Mouse (Mus musculus) midbrain, embryonic 15.5 days (tissue): ENCODE data around the gene Irgc1. TPM values are rescaled to one million over a fixed set of nuclear protein-coding genes. Genes with fewer than 3 reads are reported as not detected.
"Not testable (repeated sequence)": the region's sequence is repeated elsewhere in the genome, so short reads cannot be mapped to it uniquely, and the experiment has no call there.

Source experiments
- ATAC-seq: fragments of 200-750 bp; cut with Nextera tagmentation; replicated peaks from 2 replicates; pipeline ENCODE4 v1.8.0; 2017; ENCODE audit warnings: moderate TSS enrichment
- H3K27ac ChIP-seq: fragments of 300-500 bp; sonication (generic); 2 replicates; pipeline ENCODE4 v1.5.1; 2015; ENCODE audit warnings: mild to moderate bottlenecking, inconsistent platforms
- H3K27me3 ChIP-seq: fragments of 300-500 bp; sonication (generic); replicated peaks from 2 replicates; pipeline ENCODE4 v1.6.1; 2015; ENCODE audit warnings: inconsistent platforms
- H3K36me3 ChIP-seq: fragments of 300-500 bp; sonication (generic); replicated peaks from 2 replicates; pipeline ENCODE4 v1.6.1; 2015; ENCODE audit warnings: inconsistent platforms
- H3K4me1 ChIP-seq: fragments of 300-500 bp; sonication (generic); 2 replicates; pipeline ENCODE4 v1.6.1; 2015; ENCODE audit warnings: inconsistent platforms
- H3K4me2 ChIP-seq: fragments of 300-500 bp; sonication (generic); 2 replicates; pipeline ENCODE4 v1.6.1; 2015; ENCODE audit warnings: inconsistent platforms, mild to moderate bottlenecking, moderate library complexity
- H3K4me3 ChIP-seq: fragments of 300-500 bp; sonication (generic); 2 replicates; pipeline ENCODE4 v1.5.1; 2015; ENCODE audit warnings: mild to moderate bottlenecking, inconsistent platforms
- H3K9ac ChIP-seq: fragments of 300-500 bp; sonication (generic); 2 replicates; pipeline ENCODE4 v1.6.1; 2015; ENCODE audit warnings: mild to moderate bottlenecking, inconsistent platforms
- H3K9me3 ChIP-seq: fragments of 300-500 bp; sonication (generic); 2 replicates; pipeline ENCODE4 v1.6.1; 2016; ENCODE audit warnings: inconsistent platforms
- WGBS: fragments of 180-500 bp; shearing (Covaris S2); methylation state at CpG from one replicate; pipeline ENCODE4 v1.1.7; 2015; ENCODE audit warnings: mixed read lengths; 5-methylcytosine and 5-hydroxymethylcytosine counted together
- polyA plus RNA-seq: library from polyadenylated mRNA; unstranded; fragments of >200 nt; fragmentation: Nextera tagmentation; extraction: Ambion mirVana; gene quantifications from 2 replicates; pipeline ENCODE4 v1.2.1, GENCODE M21; 2015

Gene Irgc1
- not detected in 2 replicates for polyA plus RNA-seq

DNA sequence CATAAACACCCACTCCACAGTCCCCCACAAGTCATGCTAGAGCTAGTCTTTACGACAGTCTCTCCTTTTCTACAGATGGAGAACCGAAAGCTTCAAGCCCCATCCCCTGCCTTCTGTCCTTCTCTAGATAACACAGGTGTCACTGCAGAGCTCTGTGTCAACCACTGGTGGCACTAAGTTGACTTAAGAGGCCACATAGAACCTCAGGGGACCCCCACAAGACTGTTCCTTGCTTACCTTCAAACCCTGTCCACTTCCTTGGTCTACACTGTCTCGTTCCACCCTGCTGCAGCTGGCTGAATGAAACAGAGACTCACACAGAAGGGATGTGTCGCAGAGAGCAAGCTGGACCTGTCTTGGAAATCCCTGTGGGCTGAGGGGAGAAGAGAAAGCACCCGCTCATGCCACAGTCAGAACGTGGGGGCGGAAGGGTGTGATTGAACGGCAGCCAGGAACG, at the start of gene Irgc1:
Irgc1 (minus strand) TSS at position 443 of the 457 bp plus-strand sequence.
- ATAC-seq = no peak
- H3K27me3 ChIP-seq = no peaks in the 10 kb centered on the region
- H3K27ac ChIP-seq = no peak within 1 kb of the TSS
- no peaks in the 10 kb centered on the region for H3K4me1 ChIP-seq
- H3K36me3 ChIP-seq = no peaks in the 10 kb centered on the region
- no peaks in the 10 kb centered on the region for H3K9me3 ChIP-seq
- no peak within 1 kb of the TSS for H3K4me3 ChIP-seq
- no peak within 1 kb of the TSS for H3K4me2 ChIP-seq
- 82% methylated on average over 9 of the region's 9 CpGs for WGBS
- no peak within 1 kb of the TSS for H3K9ac ChIP-seq

DNA sequence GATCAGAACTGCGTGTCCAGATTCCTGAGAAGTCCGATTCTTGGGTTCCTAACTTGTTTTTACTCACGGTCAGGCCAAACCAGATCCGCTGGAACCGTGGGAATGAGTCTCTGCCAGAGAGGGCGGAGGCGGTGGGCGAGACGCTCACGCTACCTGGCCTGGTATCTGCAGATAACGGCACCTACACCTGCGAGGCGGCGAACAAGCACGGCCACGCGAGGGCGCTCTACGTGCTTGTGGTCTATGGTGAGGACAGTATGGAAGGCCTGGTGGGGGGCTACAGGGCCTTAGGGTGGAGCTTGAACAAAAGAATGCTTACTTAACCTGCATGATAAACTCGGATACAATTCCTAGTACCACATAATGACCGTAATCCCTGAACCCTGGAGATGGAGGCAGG, 49.4 kb upstream of the Irgc1 start:
- 58% methylated on average over 21 of the region's 21 CpGs for WGBS
- no peak overlapping the region for H3K27ac ChIP-seq
- peaks cover 22% of the 10 kb centered on the region for H3K36me3 ChIP-seq

GRCm38 (mm10) chr7:24500929-24501328, 48.8 kb upstream of the Irgc1 start:
- Histone ChIP-seq H3K9me3 (no peaks in the 10 kb centered on the region), H3K36me3 (peaks cover 22% of the 10 kb centered on the region), H3K4me3 (no peak overlapping the region), H3K9ac (no peak overlapping the region), H3K4me2 (no peak overlapping the region), H3K4me1 (peaks cover 28% of the 10 kb centered on the region), H3K27ac (no peak overlapping the region), H3K27me3 (no peaks in the 10 kb centered on the region)
- 32% methylated on average over 7 of the region's 7 CpGs for WGBS
- ATAC-seq = no peak

More for the DNA sequence above, 49.4 kb upstream of the Irgc1 start:
- Histone ChIP-seq H3K27me3 (no peaks in the 10 kb centered on the region), H3K4me1 (peaks cover 32% of the 10 kb centered on the region), H3K9me3 (no peaks in the 10 kb centered on the region), H3K4me2 (no peak overlapping the region), H3K4me3 (no peak overlapping the region), H3K9ac (no peak overlapping the region)
- ATAC-seq = no peak

GRCm38 (mm10) chr7:24499856-24500577, 47.9 kb upstream of the Irgc1 start:
- Histone ChIP-seq H3K27ac (no peak overlapping the region), H3K4me1 (peaks cover 19% of the 10 kb centered on the region), H3K4me3 (no peak overlapping the region), H3K9ac (no peak overlapping the region), H3K36me3 (peaks cover 22% of the 10 kb centered on the region), H3K27me3 (no peaks in the 10 kb centered on the region), H3K4me2 (no peak overlapping the region), H3K9me3 (no peaks in the 10 kb centered on the region)
- ATAC-seq = no peak
- WGBS = 20% methylated on average over 43 of the region's 43 CpGs

DNA sequence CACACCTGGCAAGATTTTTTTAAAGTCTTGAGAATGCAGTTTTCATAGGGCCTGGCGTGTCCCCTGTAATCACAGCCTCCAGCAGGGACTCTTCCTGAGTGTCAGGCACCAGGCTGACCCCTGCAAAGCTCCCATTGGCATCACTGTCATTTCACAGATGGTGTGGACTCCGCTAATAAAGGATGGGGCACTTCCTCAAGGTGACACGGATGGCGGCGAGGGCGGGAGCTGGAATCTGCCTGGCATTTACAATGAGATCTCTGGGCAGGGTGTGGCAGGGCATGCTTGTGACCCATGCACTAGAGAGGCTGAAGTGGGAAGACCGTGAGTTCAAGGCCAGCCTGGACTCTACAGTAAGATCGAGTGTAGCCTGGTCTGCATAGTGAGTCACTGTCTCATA, 36.2 kb upstream of the Irgc1 start:
- Histone ChIP-seq H3K27me3 (no peaks in the 10 kb centered on the region), H3K4me1 (peaks cover 48% of the 10 kb centered on the region), H3K9ac (no peak overlapping the region), H3K36me3 (0 out of 2 replicates have a peak, but pooled peaks cover 5% of the 10 kb centered on the region), H3K4me3 (no peak overlapping the region), H3K9me3 (no peaks in the 10 kb centered on the region), H3K27ac (peak overlapping the region; percentile 68; the same call in 1 of the 2 replicates), H3K4me2 (no peak overlapping the region)
- 85% methylated on average over 8 of the region's 8 CpGs for WGBS
- no peak for ATAC-seq

DNA sequence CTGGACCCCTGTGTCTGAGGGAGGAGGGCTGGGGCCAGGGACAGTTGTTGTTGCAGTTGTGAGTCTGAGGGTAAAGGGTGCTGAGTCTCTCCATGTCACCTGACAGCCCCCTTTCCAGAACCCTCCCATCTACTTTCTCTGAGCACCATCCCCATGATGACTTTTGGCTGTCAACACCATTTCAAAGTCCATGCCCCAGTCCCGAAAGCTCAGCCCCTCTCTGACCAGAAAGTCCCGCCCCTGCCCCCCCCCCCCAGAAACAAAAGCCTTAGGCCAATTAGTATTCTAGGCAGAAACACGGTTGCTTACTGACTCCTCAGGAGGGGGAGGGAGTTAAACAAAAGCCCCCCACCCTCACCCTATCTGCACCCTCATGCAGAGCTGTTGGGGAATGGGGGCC, 35.3 kb upstream of the Irgc1 start:
- Histone ChIP-seq H3K9ac (peak overlapping the region; percentile 41; the same call in 1 of the 2 replicates), H3K4me2 (peak overlapping the region; percentile 51), H3K4me3 (no peak overlapping the region)

GRCm38 (mm10) chr7:24486654-24487130, 34.6 kb upstream of the Irgc1 start:
- H3K36me3 ChIP-seq = 0 out of 2 replicates have a peak, but pooled peaks cover 5% of the 10 kb centered on the region
- H3K4me1 ChIP-seq = peaks cover 54% of the 10 kb centered on the region
- H3K9ac ChIP-seq = peak overlapping the region; percentile 41; the same call in 1 of the 2 replicates
- H3K27ac ChIP-seq = peak overlapping the region; percentile 68
- ATAC-seq = peak; percentile 35; the same call in 1 of the 2 replicates
- H3K4me3 ChIP-seq = peak overlapping the region; percentile 32
- peak overlapping the region; percentile 51 for H3K4me2 ChIP-seq
- WGBS = 40% methylated on average over 9 of the region's 9 CpGs
- no peaks in the 10 kb centered on the region for H3K9me3 ChIP-seq
- no peaks in the 10 kb centered on the region for H3K27me3 ChIP-seq

More for the DNA sequence above, 35.3 kb upstream of the Irgc1 start:
- no peaks in the 10 kb centered on the region for H3K27me3 ChIP-seq
- peak overlapping the region; percentile 68 for H3K27ac ChIP-seq
- 0 out of 2 replicates have a peak, but pooled peaks cover 5% of the 10 kb centered on the region for H3K36me3 ChIP-seq
- H3K4me1 ChIP-seq = peaks cover 54% of the 10 kb centered on the region
- no peak for ATAC-seq
- no peaks in the 10 kb centered on the region for H3K9me3 ChIP-seq
- WGBS = 25% methylated on average over 3 of the region's 3 CpGs

DNA sequence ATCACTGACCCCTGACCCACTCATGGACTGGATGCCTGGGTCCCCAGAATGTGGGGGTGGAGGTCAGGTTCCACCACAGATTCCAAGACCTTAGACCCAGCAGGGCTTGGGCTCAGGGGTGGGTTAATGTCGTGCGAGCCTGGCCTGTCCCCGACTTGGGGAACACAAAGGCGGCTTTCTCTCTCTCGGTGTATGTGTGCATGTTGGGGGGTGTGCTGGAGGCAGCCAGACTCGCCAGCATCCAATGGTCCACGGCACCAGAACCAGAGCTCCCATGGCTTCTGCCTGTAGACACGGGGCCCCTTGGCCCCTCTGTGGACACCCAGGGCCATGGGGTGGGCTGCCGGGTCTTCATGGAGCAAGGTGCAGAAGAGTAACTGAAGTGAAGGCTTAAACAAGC, 33.4 kb upstream of the Irgc1 start:
- Histone ChIP-seq H3K27ac (peak overlapping the region; percentile 68), H3K9me3 (no peaks in the 10 kb centered on the region), H3K4me1 (peaks cover 62% of the 10 kb centered on the region), H3K36me3 (0 out of 2 replicates have a peak, but pooled peaks cover 5% of the 10 kb centered on the region), H3K4me3 (peak overlapping the region; percentile 32), H3K4me2 (peak overlapping the region; percentile 51), H3K9ac (no peak overlapping the region), H3K27me3 (no peaks in the 10 kb centered on the region)
- WGBS = 79% methylated on average over 9 of the region's 9 CpGs
- ATAC-seq = no peak

DNA sequence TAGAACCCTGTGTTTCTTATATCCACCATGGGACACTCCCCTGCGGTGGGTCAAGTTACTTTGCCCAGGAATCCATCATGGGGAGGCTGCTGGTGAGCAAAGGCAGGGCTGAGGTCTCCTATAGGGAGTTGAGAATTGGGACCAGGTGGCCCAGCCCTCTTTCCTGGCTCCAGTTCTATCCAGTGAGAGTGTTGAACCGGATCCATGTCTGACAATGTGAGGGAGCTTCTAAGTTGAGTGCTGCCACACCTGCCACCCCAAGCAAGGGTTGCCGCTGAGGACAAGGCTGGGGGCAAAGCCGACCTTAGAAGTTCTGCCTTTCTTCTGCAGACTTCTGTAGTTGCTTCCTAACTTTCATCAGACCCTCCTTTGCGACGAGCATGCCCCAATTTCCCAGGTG, 31.2 kb upstream of the Irgc1 start:
- H3K27ac ChIP-seq, H3K9me3 ChIP-seq, H3K36me3 ChIP-seq, ATAC-seq, H3K27me3 ChIP-seq: not testable (repeated sequence)
- Histone ChIP-seq H3K4me3 (peak overlapping the region; percentile 78), H3K4me1 (peaks cover 71% of the 10 kb centered on the region), H3K9ac (peak overlapping the region; percentile 89), H3K4me2 (peak overlapping the region; percentile 72)
- WGBS = 61% methylated on average over 6 of the region's 6 CpGs

DNA sequence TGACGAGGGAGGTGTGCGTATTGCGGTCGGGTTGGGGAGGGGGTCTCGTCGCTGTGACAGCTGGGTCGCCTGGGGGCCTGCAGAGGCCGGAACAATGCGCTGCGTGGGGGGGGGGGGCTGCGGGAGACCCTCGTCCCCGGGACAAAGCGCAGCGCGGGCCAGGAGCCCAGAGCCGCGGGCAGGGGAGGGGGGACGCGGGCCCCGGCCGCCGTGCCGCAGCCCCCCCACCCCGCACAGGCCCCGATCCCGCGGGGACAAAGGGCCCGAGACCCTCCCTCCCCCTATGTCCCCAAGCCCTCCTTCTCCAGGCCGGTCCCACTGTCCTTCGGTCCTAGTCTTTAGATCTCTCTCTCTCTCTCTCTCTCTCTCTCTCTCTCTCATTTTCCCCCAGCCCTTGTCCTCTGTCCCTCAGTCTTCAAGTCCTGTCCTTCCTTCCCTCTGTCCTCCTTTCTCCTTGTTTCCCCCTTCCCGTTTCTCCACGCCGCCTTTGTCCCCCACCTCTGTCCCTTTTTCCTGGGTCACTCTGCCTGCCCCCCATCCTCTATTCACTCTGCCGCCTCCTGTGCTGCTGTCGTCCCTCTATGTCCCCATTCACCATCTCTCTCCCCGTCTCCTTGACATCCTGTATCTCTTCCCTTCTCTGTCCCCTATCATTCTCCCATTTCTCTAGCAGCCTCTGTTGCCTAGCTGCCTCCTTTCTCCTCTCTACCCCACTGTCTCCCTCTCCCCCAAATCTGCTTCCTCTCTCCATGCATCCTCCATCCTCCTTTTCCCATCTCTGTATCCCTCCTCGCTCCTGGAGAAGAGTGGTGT, 30.3 kb upstream of the Irgc1 start:
- Histone ChIP-seq H3K9ac (peak overlapping the region; percentile 89), H3K4me3 (peak overlapping the region; percentile 78), H3K27ac (peak overlapping the region; percentile 86), H3K9me3 (no peaks in the 10 kb centered on the region), H3K4me2 (peak overlapping the region; percentile 72), H3K36me3 (no peaks in the 10 kb centered on the region), H3K27me3 (no peaks in the 10 kb centered on the region), H3K4me1 (peaks cover 66% of the 10 kb centered on the region)
- WGBS = 1% methylated on average over 23 of the region's 38 CpGs
- ATAC-seq = peak; percentile 10

DNA sequence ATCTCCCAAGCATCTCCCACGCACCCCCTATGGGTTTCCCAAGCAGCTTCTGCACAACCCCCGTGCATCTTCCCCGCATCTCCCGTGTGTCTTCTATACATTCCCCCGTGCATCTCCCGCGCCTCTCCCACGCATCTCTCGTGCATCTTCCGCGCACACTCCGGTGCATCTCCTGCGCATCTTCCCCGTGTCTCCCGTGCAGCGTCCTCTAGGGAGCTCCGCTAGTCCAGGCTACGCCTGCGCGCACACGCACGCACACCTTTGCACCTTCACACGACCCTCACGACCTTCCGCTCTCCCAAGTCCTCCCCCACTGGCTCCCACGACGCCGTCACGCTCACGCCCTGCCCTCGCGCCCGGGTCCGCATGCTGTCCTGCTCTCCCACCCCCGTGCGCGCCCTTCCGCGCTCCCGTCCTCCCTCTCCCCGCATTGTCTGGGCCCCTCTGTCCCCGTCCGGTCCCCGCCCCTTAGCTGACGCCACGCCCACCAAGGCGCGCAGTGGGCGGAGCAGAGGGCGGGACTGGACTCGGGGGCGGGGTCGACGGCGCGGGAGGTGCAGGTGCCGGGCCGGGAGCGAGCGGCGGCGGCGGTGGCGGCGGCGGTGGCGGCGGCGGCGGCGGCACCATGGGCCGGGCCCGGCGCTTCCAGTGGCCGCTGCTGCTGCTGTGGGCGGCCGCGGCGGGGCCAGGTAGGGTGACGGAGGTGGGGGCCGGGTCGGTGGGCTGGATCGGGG, 29.5 kb upstream of the Irgc1 start, which contains the start of gene Cadm4:
Cadm4 (plus strand) TSS at position 550 of the 734 bp plus-strand sequence.
- peaks cover 58% of the 10 kb centered on the region for H3K4me1 ChIP-seq
- no peaks in the 10 kb centered on the region for H3K27me3 ChIP-seq
- no peaks in the 10 kb centered on the region for H3K9me3 ChIP-seq
- peak; percentile 87 for ATAC-seq
- H3K27ac ChIP-seq = peak within 1 kb of the TSS; percentile 86
- H3K4me2 ChIP-seq = peak within 1 kb of the TSS; percentile 72
- peak within 1 kb of the TSS; percentile 89 for H3K9ac ChIP-seq
- WGBS = under 1% methylated on average over 59 of the region's 83 CpGs
- H3K4me3 ChIP-seq = peak within 1 kb of the TSS; percentile 78
- no peaks in the 10 kb centered on the region for H3K36me3 ChIP-seq
